Mouse (Mus musculus) liver, adult 2 months (tissue): ENCODE results near the gene Rin3. TPM values are rescaled to one million over a fixed set of nuclear protein-coding genes. Genes with fewer than 3 reads are reported as not detected.

Source experiments
- DNase-seq: peaks from one replicate; pipeline ENCODE4 v3.0.0-alpha.2; 2011; ENCODE audit warnings: low read depth, low spot score; ENCODE audit errors: extremely low read depth
- H3K27ac ChIP-seq: fragments of 200-500 bp; replicated peaks from 2 replicates; pipeline ENCODE4 v1.5.1; 2012; ENCODE audit warnings: low read depth, mild to moderate bottlenecking, control low read depth, inconsistent platforms, low read length; ENCODE audit not compliant: insufficient read depth
- H3K27me3 ChIP-seq: fragments of 200-500 bp; 2 replicates; pipeline ENCODE4 v1.6.1; 2012; ENCODE audit warnings: mild to moderate bottlenecking, moderate library complexity, low read length, inconsistent platforms; ENCODE audit not compliant: control insufficient read depth, insufficient read depth
- H3K36me3 ChIP-seq: fragments of 200-500 bp; 2 replicates; pipeline ENCODE4 v1.6.1; 2012; ENCODE audit warnings: low read length, inconsistent platforms; ENCODE audit not compliant: control insufficient read depth, insufficient read depth
- H3K4me1 ChIP-seq: fragments of 200-500 bp; 2 replicates; pipeline ENCODE4 v1.6.1; 2011; ENCODE audit warnings: low read length; ENCODE audit not compliant: control insufficient read depth, insufficient read depth
- H3K4me3 ChIP-seq: fragments of 200-500 bp; 2 replicates; pipeline ENCODE4 v1.5.1; 2011; ENCODE audit warnings: low read depth, mild to moderate bottlenecking, control low read depth, low read length, moderate library complexity; ENCODE audit not compliant: insufficient read depth
- H3K79me2 ChIP-seq: fragments of 200-500 bp; 2 replicates; pipeline ENCODE4 v1.6.1; 2012; ENCODE audit warnings: inconsistent platforms, mild to moderate bottlenecking, low read length, moderate library complexity; ENCODE audit not compliant: control insufficient read depth, insufficient read depth
- H3K9ac ChIP-seq: fragments of 200-500 bp; 2 replicates; pipeline ENCODE4 v1.6.1; 2012; ENCODE audit warnings: low read depth, mild to moderate bottlenecking, control low read depth, inconsistent platforms, low read length
- CTCF ChIP-seq: fragments of 200-500 bp; IDR thresholded peaks from 2 replicates; pipeline ENCODE4 v1.5.1; 2011; ENCODE audit warnings: low read depth, low read length, control low read depth
- POLR2A ChIP-seq: fragments of 200-500 bp; IDR thresholded peaks from 2 replicates; pipeline ENCODE4 v1.6.1; 2011; ENCODE audit warnings: low read length, control low read depth; ENCODE audit not compliant: insufficient read depth; ENCODE audit errors: extremely low read depth
- WGBS: fragments of 180-500 bp; shearing (Covaris S2); methylation state at CpG from one replicate; pipeline ENCODE4 v1.1.7; 2018; 5-methylcytosine and 5-hydroxymethylcytosine counted together
- polyA plus RNA-seq: library from polyadenylated mRNA; depleted of rRNA; stranded (reverse); fragments of >200 nt; gene quantifications from 2 replicates; pipeline ENCODE4 v1.2.3, GENCODE M21; 2012
- total RNA-seq: library from RNA; depleted of rRNA; stranded (reverse); fragments of >200 nt; gene quantifications from 2 replicates; pipeline ENCODE4 v1.2.3, GENCODE M21; 2014

Gene Rin3
- total and polyA plus RNA-seq, 2 experiments, result 4.9 to 8.4 TPM

DNA sequence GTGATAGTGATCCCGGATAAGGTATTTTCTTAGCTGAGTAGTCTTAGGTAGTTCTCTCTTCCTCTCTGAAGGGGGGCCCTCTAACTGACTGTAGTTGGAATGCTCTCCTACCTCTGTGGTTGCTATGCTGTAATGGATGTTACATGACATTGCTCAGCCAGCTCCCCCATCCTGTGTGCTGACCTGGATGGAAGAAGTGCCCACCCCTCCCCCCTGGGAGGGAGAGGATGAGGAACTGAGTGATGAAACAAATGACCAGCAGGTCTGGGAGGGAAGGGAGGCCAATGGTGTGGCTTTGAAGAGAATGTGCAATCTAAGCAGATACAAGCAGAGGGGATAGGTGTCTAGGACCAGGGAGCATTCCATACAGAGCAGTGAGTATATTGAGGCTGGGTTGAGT is 73.9 kb downstream of the Rin3 start:
- no peak for DNase-seq
- H3K27ac ChIP-seq, result no peak overlapping the region
- no peak overlapping the region for H3K4me3 ChIP-seq
- peaks cover 22% of the 10 kb centered on the region for H3K36me3 ChIP-seq
- H3K79me2 ChIP-seq, result no peaks in the 10 kb centered on the region; the same call in 1 of the 2 replicates
- no peak overlapping the region for H3K9ac ChIP-seq
- H3K27me3 ChIP-seq, result no peaks in the 10 kb centered on the region
- TF ChIP-seq POLR2A, result no peak
- TF ChIP-seq CTCF, result no peak
- 100% methylated on average over 1 of the region's 1 CpGs for WGBS
- H3K4me1 ChIP-seq, result no peaks in the 10 kb centered on the region

DNA sequence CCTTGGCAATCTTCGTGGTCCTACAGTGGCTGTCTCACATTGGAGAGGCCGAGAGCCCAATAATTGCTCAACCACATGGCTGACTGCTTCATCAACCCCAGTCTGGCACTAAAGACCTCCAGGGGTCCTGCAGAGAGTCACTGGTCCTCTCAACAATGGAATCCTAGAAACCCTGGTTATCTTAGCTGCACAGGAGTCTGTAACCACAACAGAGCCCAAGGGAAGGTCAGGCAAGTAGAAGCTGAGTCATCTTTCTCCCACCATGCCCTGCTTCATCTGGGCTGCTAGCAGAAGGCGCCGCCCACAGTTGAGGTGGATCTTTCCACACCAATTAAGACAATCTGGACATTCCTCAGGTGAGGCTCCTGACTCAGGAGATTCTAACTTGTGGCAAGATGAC is 76.5 kb downstream of the Rin3 start:
- H3K4me1 ChIP-seq, result no peaks in the 10 kb centered on the region
- no peaks in the 10 kb centered on the region; the same call in 1 of the 2 replicates for H3K79me2 ChIP-seq
- WGBS, result 96% methylated on average over 4 of the region's 4 CpGs
- no peak overlapping the region for H3K9ac ChIP-seq
- no peak for TF ChIP-seq POLR2A
- no peak for TF ChIP-seq CTCF
- DNase-seq, result no peak
- H3K27me3 ChIP-seq, result no peaks in the 10 kb centered on the region
- H3K36me3 ChIP-seq, result peaks cover 18% of the 10 kb centered on the region
- H3K4me3 ChIP-seq, result no peak overlapping the region
- H3K27ac ChIP-seq, result no peak overlapping the region

DNA sequence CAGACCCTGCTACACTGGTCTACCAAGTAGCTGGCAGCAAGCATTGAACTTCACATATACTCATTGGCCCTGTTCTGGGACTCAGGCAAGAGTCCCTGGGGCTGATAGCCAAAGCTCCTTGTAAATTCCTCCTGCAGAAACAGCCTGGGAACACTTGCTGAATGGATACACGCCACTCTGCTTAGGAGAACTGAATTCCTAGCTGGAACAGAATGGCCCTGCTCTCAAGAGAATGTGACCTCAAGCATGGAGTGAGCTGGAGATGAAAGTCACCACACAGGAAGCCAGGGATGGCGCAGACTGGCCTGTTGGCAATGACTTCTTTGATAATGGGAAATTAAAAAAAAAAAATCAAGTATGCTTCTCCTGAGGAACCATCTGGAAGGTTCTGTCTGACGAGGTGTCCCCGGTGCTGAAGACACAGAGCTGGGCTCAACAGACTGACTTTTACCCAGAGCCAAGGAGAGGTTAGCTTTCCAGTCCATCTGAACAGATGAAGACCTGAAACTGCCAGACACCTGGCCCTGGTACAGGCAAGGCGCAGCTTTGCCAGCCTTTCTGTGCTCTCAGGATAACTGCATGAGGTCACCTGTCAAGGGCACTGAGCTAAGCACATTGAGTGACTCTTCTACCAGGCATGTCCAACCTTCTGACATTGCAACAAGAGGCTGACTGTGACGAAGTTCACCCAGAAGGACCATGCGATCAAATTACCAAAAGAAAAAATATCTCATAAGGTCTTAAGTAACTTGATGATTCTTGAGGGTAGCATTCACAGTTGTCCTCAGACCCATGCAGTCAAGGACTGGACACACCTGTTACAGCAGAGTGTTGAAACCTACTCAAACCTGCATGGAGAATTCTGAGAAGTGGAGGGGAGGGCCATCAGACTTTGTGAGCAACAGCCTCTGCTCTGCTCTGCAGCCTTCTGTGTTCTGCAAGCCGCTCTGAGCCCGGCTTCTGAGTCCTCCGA is 78.6 kb downstream of the Rin3 start:
- no peak for TF ChIP-seq CTCF
- TF ChIP-seq POLR2A, result no peak
- peaks cover 20% of the 10 kb centered on the region for H3K36me3 ChIP-seq
- 95% methylated on average over 10 of the region's 10 CpGs for WGBS

DNA sequence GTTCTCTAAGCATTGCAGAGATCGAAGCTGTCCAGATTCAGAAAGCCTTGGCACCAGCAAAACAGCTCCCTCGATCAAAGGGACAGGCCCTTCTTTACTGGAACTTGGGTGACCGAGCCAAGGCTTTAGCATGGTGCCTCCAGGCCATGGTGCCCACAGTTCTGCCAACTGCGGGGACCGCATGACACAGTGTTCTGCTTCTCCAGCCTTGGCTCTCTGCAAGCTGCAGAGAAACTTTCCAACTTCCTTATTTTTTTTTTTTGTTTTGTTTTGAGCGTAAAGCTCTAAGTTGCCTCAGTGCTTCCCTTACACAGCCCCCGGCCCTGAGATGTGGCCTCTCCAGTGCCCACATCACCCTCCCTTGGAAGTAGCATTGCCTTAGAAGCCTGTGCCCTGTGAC is 82.2 kb downstream of the Rin3 start:
- TF ChIP-seq CTCF (no peak), POLR2A (no peak)
- no peaks in the 10 kb centered on the region for H3K27me3 ChIP-seq
- 87% methylated on average over 7 of the region's 7 CpGs for WGBS
- no peak overlapping the region for H3K9ac ChIP-seq
- peaks cover 22% of the 10 kb centered on the region for H3K36me3 ChIP-seq
- no peaks in the 10 kb centered on the region for H3K4me1 ChIP-seq
- H3K4me3 ChIP-seq, result no peak overlapping the region
- no peak for DNase-seq
- no peaks in the 10 kb centered on the region; the same call in 1 of the 2 replicates for H3K79me2 ChIP-seq
- H3K27ac ChIP-seq, result no peak overlapping the region; the same call in 1 of the 2 replicates

More for the DNA sequence above, 78.6 kb downstream of the Rin3 start:
- H3K27ac ChIP-seq, result no peak overlapping the region
- H3K4me3 ChIP-seq, result no peak overlapping the region
- H3K79me2 ChIP-seq, result no peaks in the 10 kb centered on the region
- no peaks in the 10 kb centered on the region for H3K4me1 ChIP-seq
- no peaks in the 10 kb centered on the region for H3K27me3 ChIP-seq
- no peak for DNase-seq
- no peak overlapping the region for H3K9ac ChIP-seq

DNA sequence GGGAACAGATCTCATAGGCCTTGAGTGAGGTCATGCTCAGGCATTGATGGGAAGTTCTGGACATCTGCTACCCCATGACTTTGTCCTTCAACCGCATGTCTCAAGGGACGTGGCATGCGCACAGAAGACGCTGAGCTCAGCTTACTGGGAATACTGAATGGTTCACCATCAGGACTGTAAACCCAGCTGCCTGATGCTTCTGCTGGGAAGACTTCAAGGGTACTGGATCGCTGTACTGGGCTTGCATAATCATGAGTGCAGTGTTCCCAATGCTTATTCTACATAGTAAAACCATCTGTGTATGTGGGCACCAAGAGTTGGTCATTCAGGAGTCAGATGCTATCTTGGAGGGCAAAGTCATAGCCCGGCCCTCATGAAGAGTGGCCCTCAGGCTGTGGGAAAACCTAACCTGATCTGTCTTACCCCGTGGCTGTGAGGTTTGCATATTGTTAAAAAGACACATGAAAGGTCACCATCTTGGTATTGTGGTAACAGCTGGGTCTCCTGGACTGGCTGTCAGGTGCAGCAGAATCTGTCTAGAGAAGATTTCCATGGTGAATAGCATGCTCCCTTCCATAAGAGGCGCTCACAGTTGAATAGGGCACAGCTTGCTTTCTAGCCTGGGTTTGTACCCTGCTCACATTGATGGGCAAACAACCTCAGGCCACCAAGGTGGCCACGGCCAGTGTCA is 83.4 kb downstream of the Rin3 start:
- H3K27ac ChIP-seq, result no peak overlapping the region
- H3K79me2 ChIP-seq, result no peaks in the 10 kb centered on the region; the same call in 1 of the 2 replicates
- no peak for TF ChIP-seq CTCF
- TF ChIP-seq POLR2A, result no peak
- peaks cover 15% of the 10 kb centered on the region for H3K36me3 ChIP-seq
- no peaks in the 10 kb centered on the region for H3K27me3 ChIP-seq
- WGBS, result 93% methylated on average over 9 of the region's 9 CpGs
- H3K4me1 ChIP-seq, result no peaks in the 10 kb centered on the region
- no peak overlapping the region for H3K9ac ChIP-seq
- no peak for DNase-seq
- H3K4me3 ChIP-seq, result no peak overlapping the region

DNA sequence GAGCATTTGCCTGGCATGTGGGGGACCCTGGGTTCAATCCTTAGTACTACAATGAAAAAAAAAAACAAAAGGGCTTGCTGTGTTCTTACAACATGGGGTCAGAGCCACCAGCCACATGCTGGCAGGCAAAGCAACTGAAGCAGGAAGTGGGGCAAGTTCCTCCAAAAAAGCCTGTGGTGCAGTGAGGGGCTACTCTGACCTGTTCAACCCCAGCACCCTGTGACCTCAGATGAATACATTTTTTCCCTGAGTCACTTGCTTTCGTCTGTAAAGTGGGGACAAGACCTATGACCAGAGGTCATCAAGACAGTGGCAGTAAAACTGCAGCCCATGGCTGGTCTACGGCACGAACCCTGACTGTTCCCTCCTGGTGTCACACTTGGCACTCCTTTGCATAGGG is 84.2 kb downstream of the Rin3 start:
- 84% methylated on average over 3 of the region's 3 CpGs for WGBS
- TF ChIP-seq CTCF (no peak), POLR2A (no peak)
- H3K27ac ChIP-seq, result no peak overlapping the region
- H3K36me3 ChIP-seq, result peaks cover 15% of the 10 kb centered on the region
- no peaks in the 10 kb centered on the region for H3K4me1 ChIP-seq
- no peak overlapping the region for H3K4me3 ChIP-seq
- no peaks in the 10 kb centered on the region for H3K27me3 ChIP-seq
- DNase-seq, result no peak
- no peaks in the 10 kb centered on the region; the same call in 1 of the 2 replicates for H3K79me2 ChIP-seq
- H3K9ac ChIP-seq, result no peak overlapping the region
